Mouse (Mus musculus): ENCODE results near the gene Slc10a4.

DNA sequence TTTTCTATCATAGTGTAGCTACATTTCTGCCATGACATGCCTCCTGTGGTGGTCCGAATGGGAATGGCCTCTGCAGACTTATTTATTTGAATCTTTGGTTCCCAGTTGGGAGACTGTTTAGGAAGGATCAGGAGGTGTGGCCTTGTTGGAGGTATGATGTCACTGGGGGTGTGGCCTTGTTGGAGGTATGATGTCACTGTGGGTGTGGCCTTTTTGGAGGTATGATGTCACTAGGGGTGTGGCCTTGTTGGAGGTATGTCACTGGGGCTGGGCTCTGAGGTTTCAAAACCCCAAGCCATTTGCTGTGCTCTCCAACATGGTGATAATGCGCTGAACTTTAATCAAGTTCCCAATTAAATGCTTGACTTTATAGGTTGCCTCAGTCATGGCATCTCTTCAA, 37.4 kb downstream of the Slc10a4 start:
- no peak for TF ChIP-seq CTCF (IDR thresholded peaks at IDR 0.05; ENCODE audit: low read depth)
- no peak for TF ChIP-seq EP300 (IDR thresholded peaks at IDR 0.05; ENCODE audit: low read depth)

Measured in liver, embryonic 14.5 days (tissue).